Mouse (Mus musculus): ENCODE measurements around the gene Arl11.

Arl11 gene

DNA sequence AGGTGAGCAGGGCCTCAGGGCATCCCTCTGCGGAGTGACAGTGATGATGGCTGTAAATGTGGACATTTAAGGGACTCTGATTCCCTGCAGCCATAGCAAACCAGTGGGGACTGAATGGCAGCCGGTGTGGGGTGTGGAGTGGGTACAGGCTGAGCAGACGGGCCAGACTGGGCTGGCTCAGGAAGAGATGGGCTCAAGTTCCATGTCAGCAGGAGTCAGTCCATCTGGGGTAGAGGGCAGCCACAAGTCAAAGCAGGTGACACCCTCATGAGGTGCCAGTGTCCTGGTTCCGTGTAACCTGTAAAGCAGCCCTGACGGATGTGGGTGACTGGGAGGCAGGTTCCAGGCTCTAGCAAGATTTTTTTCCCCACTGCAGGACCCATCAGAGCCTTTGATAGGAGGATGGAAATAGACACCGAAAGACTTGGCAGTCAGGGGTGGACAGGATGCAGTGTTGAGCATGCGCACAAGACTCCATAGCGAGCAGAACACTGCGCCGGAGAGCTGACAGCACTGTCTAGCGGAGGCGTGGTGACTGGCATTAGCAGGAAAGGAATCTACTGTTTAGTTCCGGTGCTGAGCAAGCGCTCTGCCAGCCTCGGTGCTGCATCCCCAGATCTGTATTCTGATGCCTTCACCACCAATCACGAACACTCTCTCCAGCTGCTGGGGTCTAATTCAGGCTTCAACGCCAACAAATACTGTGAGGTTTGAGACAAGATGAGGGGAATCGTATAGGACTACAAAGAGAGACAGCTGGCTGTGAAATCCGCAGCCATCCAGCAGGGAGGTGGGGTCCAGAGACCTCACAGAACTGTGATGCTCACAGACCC lies 18.3 kb downstream of the Arl11 start:
- DNase-seq = peak; percentile 89

DNA sequence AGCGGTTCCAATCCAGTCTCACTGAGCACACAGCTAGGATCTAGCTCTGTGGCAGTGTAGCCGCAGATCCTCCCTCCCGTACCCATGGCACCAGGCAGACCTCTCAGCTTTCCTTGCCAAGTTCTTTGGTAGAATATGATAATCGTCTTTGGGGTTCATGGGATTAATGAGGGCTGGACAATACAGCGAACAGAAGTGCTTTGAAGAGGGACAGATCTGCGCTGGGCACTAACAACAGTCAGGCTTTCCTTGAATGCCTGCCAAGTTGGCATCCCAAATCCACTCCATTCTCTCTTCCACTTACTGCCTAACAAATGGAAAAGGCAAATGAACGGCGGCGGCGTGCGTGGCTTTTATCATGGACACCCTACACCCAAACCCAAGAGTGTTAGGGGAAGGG lies 21.0 kb downstream of the Arl11 start:
- no peak for DNase-seq

- peak; percentile 86 for DNase-seq
These were observed 21.5 kb downstream of the Arl11 start for GRCm38 (mm10) chr14:61330996-61331561.

GRCm38 (mm10) chr14:61339381-61339780 lies 29.8 kb downstream of the Arl11 start:
- DNase-seq = no peak

DNA sequence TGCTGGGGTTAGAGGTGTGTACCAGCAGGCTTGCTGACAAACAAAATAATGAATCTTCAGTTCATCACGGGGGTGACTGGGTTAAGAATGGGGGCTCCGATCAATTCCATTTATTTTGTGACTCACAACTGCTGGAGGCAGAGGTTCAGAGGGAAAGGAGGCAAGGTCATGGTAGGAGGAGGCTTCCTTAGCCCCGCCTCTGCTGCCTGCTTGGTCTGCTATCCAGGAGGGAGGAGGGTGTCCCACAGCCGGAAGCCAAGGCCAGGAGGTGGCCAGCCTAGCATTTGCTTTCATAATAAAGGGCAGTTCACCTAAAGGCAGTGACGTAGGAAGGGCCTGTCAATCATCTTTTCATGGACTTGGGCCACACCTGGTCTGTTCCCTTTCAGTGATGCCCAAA lies 35.0 kb downstream of the Arl11 start:
- DNase-seq = no peak

- DNase-seq = peak; percentile 34
These were observed 37.5 kb downstream of the Arl11 start for GRCm38 (mm10) chr14:61346827-61347698.

DNA sequence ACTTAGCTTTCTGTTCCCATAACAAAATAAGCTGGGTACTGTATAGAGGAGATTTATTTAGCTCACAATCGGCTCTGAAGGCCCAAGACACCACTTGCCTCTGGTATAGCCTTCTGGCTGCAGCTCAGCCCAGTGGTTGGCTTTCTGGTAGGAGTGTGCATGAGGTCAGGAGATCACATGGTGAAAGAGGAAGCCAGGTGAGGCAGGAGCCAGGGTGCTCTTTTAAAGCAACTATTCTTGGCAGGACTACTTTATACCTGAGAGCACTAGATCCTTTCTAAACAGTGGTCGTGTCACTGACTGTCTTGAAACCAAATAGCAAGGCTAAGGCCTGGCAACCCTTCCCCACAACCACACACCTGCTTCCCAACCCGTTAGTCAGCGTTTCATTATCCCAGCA lies 40.3 kb downstream of the Arl11 start:
- no peak for DNase-seq

DNA sequence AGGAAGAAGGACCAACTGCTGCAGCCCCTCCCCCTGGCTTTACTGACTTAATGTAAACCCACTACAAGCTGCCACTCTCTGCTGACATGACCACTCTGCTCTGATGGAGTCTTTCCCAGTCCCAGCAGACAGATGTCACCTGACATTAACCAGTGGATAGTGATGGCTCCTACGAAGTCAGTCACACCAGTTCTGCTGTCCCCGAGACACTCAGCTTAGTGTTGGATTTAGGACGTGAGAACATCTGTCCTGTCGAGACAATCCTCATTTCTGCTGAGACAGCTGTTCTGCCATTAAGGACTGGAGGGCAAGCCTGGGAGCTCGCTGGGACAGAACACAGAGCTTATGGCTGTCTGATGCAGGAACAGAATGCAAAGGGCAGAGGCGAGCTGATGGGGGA lies 41.3 kb downstream of the Arl11 start:
- no peak for DNase-seq

DNA sequence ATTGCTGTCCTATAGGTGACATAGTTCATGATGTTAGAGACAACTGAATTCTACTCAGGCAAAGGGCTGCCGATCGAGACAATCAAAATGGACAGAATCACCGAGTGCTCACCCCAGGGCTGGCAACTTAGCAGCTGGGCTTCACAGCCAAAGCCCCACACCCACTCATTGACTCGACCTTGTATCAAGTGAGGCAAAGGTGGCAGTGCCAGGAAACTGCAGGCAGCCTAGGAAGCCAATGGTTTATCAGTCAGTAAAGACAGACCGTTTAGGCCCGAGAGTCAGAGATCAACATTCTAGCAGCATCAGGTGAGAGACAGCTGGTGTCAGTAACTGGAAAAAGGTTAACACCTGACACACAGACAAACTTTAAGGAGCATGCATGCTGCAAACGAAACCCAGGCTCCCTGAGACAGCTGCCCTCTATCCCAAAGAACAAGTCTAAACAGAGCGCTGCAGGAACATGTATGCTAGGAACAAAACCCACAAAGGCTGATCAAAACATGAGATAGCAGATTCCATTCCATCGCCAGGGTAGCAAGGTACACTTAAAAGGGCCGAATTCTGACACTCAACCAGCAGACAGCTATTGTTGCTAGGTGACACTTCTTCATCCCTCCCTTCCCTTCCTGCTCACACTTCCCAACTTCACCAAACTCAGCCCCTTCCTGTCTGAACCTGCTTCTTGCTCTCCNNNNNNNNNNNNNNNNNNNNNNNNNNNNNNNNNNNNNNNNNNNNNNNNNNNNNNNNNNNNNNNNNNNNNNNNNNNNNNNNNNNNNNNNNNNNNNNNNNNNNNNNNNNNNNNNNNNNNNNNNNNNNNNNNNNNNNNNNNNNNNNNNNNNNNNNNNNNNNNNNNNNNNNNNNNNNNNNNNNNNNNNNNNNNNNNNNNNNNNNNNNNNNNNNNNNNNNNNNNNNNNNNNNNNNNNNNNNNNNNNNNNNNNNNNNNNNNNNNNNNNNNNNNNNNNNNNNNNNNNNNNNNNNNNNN lies 45.0 kb downstream of the Arl11 start:
- DNase-seq = no peak

- peak; percentile 95 for DNase-seq
These were observed 50.8 kb downstream of the Arl11 start, which contains the start of gene Ebpl for GRCm38 (mm10) chr14:61360131-61360980. Gene Ebpl (minus strand): TSS chr14:61360439.

DNA sequence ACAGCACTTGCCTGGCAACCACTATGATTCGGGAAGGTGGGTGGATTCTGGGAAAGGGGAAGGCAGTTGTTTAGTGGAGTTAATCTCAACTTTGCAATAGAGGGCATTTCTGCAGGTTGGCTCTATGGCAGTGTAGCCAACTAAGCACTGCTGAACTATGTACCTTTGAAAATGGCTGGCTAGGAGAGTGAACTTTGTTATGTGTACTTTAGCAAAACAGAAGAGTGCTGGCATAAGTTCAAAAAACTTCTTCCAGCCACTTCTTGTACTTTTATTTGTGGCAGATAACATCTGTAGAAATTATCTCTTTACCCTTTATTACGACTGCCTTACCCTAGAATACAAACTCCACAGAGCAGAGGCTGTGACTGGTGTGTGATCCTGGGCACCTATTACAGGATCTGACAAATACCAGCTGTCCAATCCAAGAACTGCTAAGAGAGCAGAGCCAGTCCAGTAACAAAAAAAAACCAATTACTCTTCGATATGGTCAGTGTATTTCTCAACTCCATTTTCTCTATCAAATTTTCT lies 51.5 kb downstream of the Arl11 start:
- DNase-seq = no peak
